Mouse (Mus musculus) kidney, postnatal 4 days (tissue): ENCODE results near the gene Tubb3.
"Not testable (repeated sequence)": the region's sequence is repeated elsewhere in the genome, so short reads cannot be mapped to it uniquely, and the experiment has no call there.

ENCODE experiments used
- DNase-seq, 2 experiments: peaks; one replicate each; pipeline ENCODE4 v3.0.0; 2021; ENCODE audit warnings: mixed read lengths in 2 of 2

The Tubb3 gene

DNA sequence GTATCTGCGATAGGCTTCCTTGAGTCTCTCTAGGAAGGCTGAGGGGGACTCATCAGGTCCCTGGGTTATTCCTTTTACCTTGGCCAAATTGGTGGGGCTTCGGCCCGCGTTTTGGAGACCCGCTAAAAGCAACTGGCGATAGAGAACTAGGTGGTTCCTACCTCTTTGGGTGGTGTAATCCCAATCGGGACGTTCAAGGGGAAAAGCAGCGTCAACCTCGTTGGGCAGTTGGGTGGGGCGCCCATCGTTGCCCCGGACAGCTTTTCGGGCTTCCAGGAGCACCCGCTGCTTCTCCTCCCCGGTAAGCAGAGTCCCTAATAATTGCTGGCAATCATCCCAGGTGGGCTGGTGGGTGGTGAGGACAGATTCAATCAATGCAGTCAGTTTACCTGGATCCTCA is 21.2 kb downstream of the Tubb3 start:
- DNase-seq = no peak

- not testable (repeated sequence) for DNase-seq
Observed at GRCm38 (mm10) chr8:123433241-123433974, 22.2 kb downstream of the Tubb3 start.

DNA sequence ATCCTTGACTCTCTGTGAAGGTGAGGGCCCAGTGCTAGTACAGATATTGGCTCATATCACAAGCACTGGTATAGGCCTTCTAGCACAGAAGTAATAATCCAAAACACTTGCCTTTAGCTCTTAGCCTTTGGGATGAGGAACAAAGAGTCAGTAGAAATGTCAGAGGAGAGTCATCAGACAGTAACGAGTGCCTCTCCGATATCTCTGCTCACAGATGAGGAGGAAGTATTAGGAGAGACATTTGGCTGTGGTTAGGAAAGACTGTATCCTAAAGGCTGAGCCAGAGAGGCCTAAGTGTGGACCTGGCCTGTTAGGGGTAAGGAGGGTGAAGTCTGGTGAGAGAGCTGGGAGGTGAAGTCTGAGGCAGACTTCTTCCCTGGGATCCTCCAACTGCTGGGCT is 30.6 kb downstream of the Tubb3 start:
- DNase-seq = no peak

GRCm38 (mm10) chr8:123442351-123442750 is 31.1 kb downstream of the Tubb3 start:
- DNase-seq = no peak

GRCm38 (mm10) chr8:123442871-123443575 is 31.8 kb downstream of the Tubb3 start:
- DNase-seq = peak; percentile 97 to 98

DNA sequence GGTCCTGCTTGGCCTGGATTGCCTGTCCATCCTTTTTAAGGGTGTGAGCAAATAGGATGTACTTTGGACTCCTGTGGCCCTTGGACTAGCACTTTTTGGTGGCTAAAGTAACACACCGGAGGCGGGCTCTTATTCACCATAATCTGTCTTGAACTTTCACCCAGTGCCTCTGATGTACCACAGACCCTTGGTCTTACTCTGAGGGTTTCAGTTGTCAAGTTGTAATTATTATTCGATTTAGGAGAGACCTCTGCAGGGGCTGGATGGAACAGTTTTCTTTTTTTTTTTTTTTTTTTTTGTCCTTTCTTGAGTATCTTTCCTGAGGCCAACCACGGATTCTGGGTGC is 32.3 kb downstream of the Tubb3 start:
- no peak for DNase-seq

GRCm38 (mm10) chr8:123444131-123444530 is 32.9 kb downstream of the Tubb3 start:
- DNase-seq = no peak

- no peak for DNase-seq
Observed at GRCm38 (mm10) chr8:123445981-123446380, 34.8 kb downstream of the Tubb3 start.

- DNase-seq = no peak
Observed at GRCm38 (mm10) chr8:123446799-123447198, 35.6 kb downstream of the Tubb3 start.

- no peak for DNase-seq
Observed at GRCm38 (mm10) chr8:123450783-123451182, 39.6 kb downstream of the Tubb3 start.

DNA sequence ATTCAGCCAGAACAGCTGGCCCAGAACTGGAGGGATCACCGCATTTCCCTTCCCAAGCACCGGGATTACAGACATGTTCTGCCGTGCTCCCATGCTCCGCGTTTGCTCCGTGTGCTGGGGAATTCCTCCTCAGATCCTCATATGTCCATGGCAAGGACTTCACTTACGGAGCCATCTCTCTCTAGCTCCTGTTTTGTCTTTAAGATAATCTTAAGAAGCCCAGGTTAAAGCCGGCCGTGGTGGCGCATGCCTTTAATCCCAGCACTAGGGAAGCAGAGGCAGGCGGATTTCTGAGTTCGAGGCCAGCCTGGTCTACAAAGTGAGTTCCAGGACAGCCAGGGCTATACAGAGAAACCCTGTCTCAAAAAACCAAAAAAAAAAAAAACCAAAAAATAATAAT is 40.5 kb downstream of the Tubb3 start:
- DNase-seq = not testable (repeated sequence)

DNA sequence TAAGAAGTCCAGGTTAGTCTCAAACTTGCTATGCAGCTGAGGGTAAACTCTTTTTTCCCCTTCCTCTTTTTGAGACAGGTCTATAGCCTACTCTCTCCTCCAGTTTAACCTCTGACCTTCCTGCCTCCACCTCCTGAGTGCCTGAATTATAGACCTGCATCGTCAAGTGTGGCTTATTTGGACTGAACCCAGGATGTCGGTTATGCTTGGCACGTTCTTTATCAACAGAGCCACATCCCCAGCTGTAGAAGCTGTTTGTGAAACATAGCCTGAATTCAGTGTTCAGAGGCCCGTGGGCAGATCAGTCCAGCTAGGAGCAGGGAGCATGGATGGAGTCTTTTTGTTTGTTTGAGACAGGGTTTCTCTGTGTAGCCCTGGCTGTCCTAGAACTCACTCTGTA is 40.9 kb downstream of the Tubb3 start:
- no peak for DNase-seq

GRCm38 (mm10) chr8:123453291-123453690 is 42.1 kb downstream of the Tubb3 start:
- no peak for DNase-seq

DNA sequence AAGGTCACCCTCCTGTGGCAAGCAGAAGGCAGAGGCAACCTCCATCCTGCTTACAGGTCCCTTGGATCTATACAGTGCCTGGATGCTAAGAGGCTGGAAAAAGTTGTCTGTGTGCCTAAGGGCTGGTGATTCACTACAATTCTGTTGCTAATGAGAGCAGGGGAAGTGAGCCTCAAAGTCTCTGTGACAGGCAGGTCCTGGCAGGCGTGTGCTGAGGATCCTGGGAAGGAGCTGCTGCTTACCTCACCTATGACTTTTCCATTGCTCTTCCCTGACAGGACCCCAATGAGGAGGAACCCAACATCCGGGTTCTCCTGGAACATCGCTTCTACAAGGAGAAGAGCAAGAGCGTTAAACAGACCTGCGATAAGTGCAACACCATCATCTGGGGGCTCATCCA is 42.7 kb downstream of the Tubb3 start:
- DNase-seq = no peak

GRCm38 (mm10) chr8:123454559-123454958 is 43.3 kb downstream of the Tubb3 start:
- DNase-seq = no peak

DNA sequence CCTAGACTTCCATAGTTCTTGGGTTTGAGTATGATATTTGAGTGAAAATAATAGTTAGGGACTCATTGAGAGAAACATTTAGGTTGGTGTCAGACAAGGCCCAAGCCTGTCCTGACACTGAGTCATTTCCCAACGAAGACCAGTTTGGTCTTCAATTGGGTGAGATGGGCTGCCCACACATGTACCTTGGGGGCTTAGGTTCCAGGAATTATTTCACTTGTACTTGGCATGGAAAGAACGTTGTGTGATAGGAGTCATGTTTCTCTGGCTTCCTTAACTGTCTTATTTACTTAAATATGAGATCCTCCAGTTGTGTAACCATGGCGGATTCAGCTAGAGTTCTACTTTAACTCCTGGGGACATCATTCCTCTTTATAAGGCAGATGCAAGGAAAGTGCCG is 52.4 kb downstream of the Tubb3 start:
- DNase-seq = no peak

DNA sequence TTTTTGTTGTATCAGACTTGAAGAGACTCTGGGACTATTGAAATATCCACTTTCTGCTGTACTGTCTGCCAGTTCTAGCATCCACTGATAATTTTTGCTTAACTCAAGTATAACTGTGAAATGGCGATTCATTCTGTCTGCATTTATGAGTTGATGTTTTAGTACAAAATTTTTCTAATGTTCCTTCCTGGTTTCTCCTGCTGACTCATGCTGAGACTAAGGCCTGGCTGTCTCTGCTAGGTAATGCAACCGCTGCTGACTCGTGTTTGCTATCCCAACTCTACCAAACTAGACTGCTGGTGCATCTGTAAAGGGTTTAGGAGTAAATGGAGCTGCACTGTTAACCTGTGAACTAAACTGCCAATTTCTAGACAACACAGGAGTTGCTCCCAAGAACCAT is 56.3 kb downstream of the Tubb3 start:
- DNase-seq = no peak
